8 mouse cellular contexts compared by ENCODE assay signal in genomic region chrX:84878125-84878524, GRCm38 (mm10).
"Had no signal": no experiment of that assay in that cellular context is flagged by ENCODE, and none has a peak within 500 bp of the region (broad histone marks: within the 10 kb centered on the region; RNA-seq: fewer than 3 reads in every experiment).

No protein-coding gene starts in this region.

- DNase-seq: kidney, adult 11 months; left cerebral cortex, postnatal 4 days; lung, adult 18-20 months; right cerebral cortex, postnatal 14 days; thymus, postnatal 36 days had no signal

- H3K27me3 ChIP-seq: limb, embryonic 13.5 days; stomach, embryonic 15.5 days had no signal

- H3K9me3 ChIP-seq: limb, embryonic 13.5 days; stomach, embryonic 15.5 days had no signal

- H3K9ac ChIP-seq: limb, embryonic 13.5 days; liver, embryonic 14.5 days; stomach, embryonic 15.5 days had no signal

- H3K27ac ChIP-seq: limb, embryonic 13.5 days; liver, embryonic 14.5 days; stomach, embryonic 15.5 days had no signal

- H3K36me3 ChIP-seq: limb, embryonic 13.5 days; stomach, embryonic 15.5 days had no signal

- H3K4me1 ChIP-seq: limb, embryonic 13.5 days; stomach, embryonic 15.5 days had no signal

- H3K4me3 ChIP-seq: limb, embryonic 13.5 days; stomach, embryonic 15.5 days had no signal

- H3K4me2 ChIP-seq: limb, embryonic 13.5 days; stomach, embryonic 15.5 days had no signal
